ENCODE assay signal across 11 mouse cellular contexts in the genomic region with DNA sequence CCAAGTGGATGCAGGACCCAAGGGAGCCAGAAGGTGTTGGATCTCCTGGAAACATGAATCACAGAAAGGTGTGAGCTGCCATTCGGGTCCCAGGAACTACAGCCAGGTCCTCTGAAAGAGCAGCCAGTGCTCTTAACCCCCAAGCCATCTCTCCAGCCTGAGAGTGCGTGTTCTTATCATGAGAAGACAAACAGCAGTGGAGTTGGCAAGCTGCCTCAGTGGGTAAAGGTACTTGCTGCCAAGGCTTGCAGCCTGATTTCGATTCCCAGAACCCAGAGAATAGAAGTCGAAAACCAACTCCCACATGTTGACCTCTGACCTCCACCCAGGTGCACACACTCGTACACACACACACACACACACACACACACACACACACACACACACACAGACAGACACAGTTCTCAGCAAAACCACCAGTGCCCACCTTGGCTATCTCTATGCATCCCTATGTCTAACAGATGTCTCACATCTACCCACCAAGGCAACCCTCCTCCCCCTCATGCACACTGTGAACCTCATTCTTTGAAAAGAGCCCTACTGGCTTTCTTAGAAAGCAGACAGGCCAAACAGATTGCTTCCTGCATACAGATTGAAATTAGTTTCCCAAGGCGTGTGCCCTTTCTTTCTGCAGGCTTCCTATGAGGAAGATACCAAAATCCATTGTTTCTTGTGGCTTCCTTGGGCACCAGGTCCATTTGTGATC. TPM values are rescaled to one million over a fixed set of nuclear protein-coding genes. Genes with fewer than 3 reads are reported as not detected.
DNase-seq lines count a peak whose midpoint lies in the region; ATAC-seq and TF ChIP-seq lines count a peak whose summit lies in the region.
"Had no signal": no experiment of that assay in that cellular context is flagged by ENCODE, and none has a peak within 500 bp of the region (broad histone marks: within the 10 kb centered on the region; RNA-seq: fewer than 3 reads in every experiment).

No protein-coding gene starts in this region.

- no peak for TF ChIP-seq CTCF in cerebellum, adult 2 months (IDR thresholded peaks at IDR 0.05; ENCODE audit: borderline replicate concordance, insufficient read depth, low read depth, low read length)
- no peak for TF ChIP-seq CTCF in hindbrain, postnatal 0 days (IDR thresholded peaks at IDR 0.05; ENCODE audit: low read depth)

- no peak overlapping the region for H3K4me2 ChIP-seq in hindbrain, postnatal 0 days (ENCODE audit: low read depth, low read length)
- H3K4me2 ChIP-seq: liver, embryonic 15.5 days had no signal

- no peaks in the 10 kb centered on the region for H3K36me3 ChIP-seq in hindbrain, postnatal 0 days (ENCODE audit: insufficient read depth, low read length)
- H3K36me3 ChIP-seq: liver, embryonic 15.5 days had no signal

- DNase-seq in cerebellum, postnatal 10 days = peak; percentile 77 to 82
- DNase-seq in cerebellum, adult 2 months = no peak
- DNase-seq in right cerebral cortex, adult 18-20 months = peak; percentile 24
- DNase-seq in right cerebral cortex, adult 2 months (ENCODE audit: low spot score in 2 of 2) = no peak
- peak; percentile 58 for DNase-seq in hindbrain, postnatal 0 days (ENCODE audit: low spot score)
- DNase-seq in ovary, postnatal 36 days (ENCODE audit: low spot score) = peak; percentile 44
- no peak for DNase-seq in frontal cortex, postnatal 25 days (ENCODE audit: low spot score in 2 of 2)
- no peak for DNase-seq in layer of hippocampus, adult 8-10 months (ENCODE audit: low spot score in 2 of 2)

- no peak overlapping the region for H3K27ac ChIP-seq in cerebellum, adult 2 months (ENCODE audit: insufficient read depth, low read length)
- 0 out of 2 replicates have a peak overlapping the region, but pooled peaks have one; percentile 84 for H3K27ac ChIP-seq in hindbrain, postnatal 0 days
- H3K27ac ChIP-seq: liver, embryonic 15.5 days had no signal

- H3K27me3 ChIP-seq in cerebellum, adult 2 months (ENCODE audit: control insufficient read depth, insufficient read depth, low read length) = no peaks in the 10 kb centered on the region
- no peaks in the 10 kb centered on the region for H3K27me3 ChIP-seq in hindbrain, postnatal 0 days (ENCODE audit: insufficient read depth, low read length)

- no peak for TF ChIP-seq POLR2A in cerebellum, adult 2 months (IDR thresholded peaks at IDR 0.05; ENCODE audit: borderline replicate concordance, insufficient read depth, low read length)

- no peak for ATAC-seq in hindbrain, postnatal 0 days

- H3K9ac ChIP-seq in hindbrain, postnatal 0 days (replicated peaks; ENCODE audit: low read length) = no peak overlapping the region
- H3K9ac ChIP-seq: liver, embryonic 15.5 days had no signal

- WGBS in cerebellum, adult 2 months = 47% methylated on average over 6 of the region's 6 CpGs
- WGBS in hindbrain, postnatal 0 days = 32% methylated on average over 6 of the region's 6 CpGs

- no peak overlapping the region for H3K4me3 ChIP-seq in cerebellum, adult 2 months (replicated peaks; ENCODE audit: insufficient read depth, low read depth, low read length)
- H3K4me3 ChIP-seq in hindbrain, postnatal 0 days (ENCODE audit: low read length) = no peak overlapping the region
- H3K4me3 ChIP-seq: erythroblast, embryonic 14.5 days; liver, embryonic 15.5 days had no signal

- no peaks in the 10 kb centered on the region for H3K9me3 ChIP-seq in hindbrain, postnatal 0 days (ENCODE audit: low read length)
- H3K9me3 ChIP-seq: liver, embryonic 15.5 days had no signal

- H3K4me1 ChIP-seq in cerebellum, adult 2 months (ENCODE audit: control insufficient read depth, insufficient read depth, low read length) = peaks cover 30% of the 10 kb centered on the region
- peaks cover 40% of the 10 kb centered on the region for H3K4me1 ChIP-seq in hindbrain, postnatal 0 days (ENCODE audit: insufficient read depth, low read length)

RNA-seq across cellular contexts. Expression of gene Chd9, which starts 43.4 kb away (rescaled TPM):
- polyA plus RNA-seq in cerebellum, adult 2 months (2012; rRNA removed) = 882 and 1,083 TPM in 2 replicates
- 87.2 and 112 TPM in 2 replicates for total RNA-seq in hindbrain, postnatal 0 days (2014; rRNA removed)
- polyA plus RNA-seq in hindbrain, postnatal 0 days (2015; fragmentation: Nextera tagmentation; extraction: Ambion mirVana) = 103 and 106 TPM in 2 replicates
- total RNA-seq in layer of hippocampus, adult 8-10 months (2022) = 100 to 1,000 TPM; 240 to 270 (median 254) TPM

RNA-seq across cellular contexts. Expression of gene Gm19935, which starts 54.3 kb away (rescaled TPM):
- 7.3 and 9.9 TPM in 2 replicates for polyA plus RNA-seq in cerebellum, adult 2 months (2012; rRNA removed)
- 2.0 and 7.2 TPM in 2 replicates for total RNA-seq in hindbrain, postnatal 0 days (2014; rRNA removed)
- 3.9 and 5.5 TPM in 2 replicates for polyA plus RNA-seq in hindbrain, postnatal 0 days (2015; fragmentation: Nextera tagmentation; extraction: Ambion mirVana)
- total RNA-seq in layer of hippocampus, adult 8-10 months (2022) = 1 to 10 TPM; 2.9 to 3.9 (median 3.7) TPM
- polyA plus RNA-seq: erythroblast, embryonic 14.5 days; liver, embryonic 15.5 days; small intestine, adult 2 months had no signal

Comparison
In these comparisons a context has a peak if more than half of its experiments do, and no peak if none do; other contexts are left out.
1. DNase-seq: peak in cerebellum, postnatal 10 days (2 of 2), right cerebral cortex, adult 18-20 months (single experiment), hindbrain, postnatal 0 days (single experiment) and ovary, postnatal 36 days (single experiment); none in cerebellum, adult 2 months (0 of 2), right cerebral cortex, adult 2 months (0 of 2), frontal cortex, postnatal 25 days (0 of 2) and layer of hippocampus, adult 8-10 months (0 of 2).